Mouse (Mus musculus) cerebellum, adult 2 months (tissue): ENCODE data around the gene Hmx3. TPM values are rescaled to one million over a fixed set of nuclear protein-coding genes. Genes with fewer than 3 reads are reported as not detected.
A peak's percentile ranks its signal among the peaks of the same experiment; 100 is the strongest.

Experiments used
- DNase-seq, 2 experiments: peaks; one replicate each; pipeline ENCODE4 v3.0.0; 2021
- H3K27ac ChIP-seq: fragments of 200-500 bp; 2 replicates; pipeline ENCODE4 v1.5.1; 2012; ENCODE audit warnings: low read length, control low read depth, inconsistent platforms; ENCODE audit not compliant: insufficient read depth
- H3K27me3 ChIP-seq: fragments of 200-500 bp; 2 replicates; pipeline ENCODE4 v1.6.1; 2012; ENCODE audit warnings: inconsistent platforms, mild to moderate bottlenecking, low read length, moderate library complexity; ENCODE audit not compliant: control insufficient read depth, insufficient read depth
- H3K4me1 ChIP-seq: fragments of 200-500 bp; 2 replicates; pipeline ENCODE4 v1.6.1; 2011; ENCODE audit warnings: low read length; ENCODE audit not compliant: control insufficient read depth, insufficient read depth
- H3K4me3 ChIP-seq: fragments of 200-500 bp; replicated peaks from 2 replicates; pipeline ENCODE3; 2011; ENCODE audit warnings: mild to moderate bottlenecking, low read depth, low read length, control low read depth; ENCODE audit not compliant: insufficient read depth
- CTCF ChIP-seq: fragments of 200-500 bp; IDR thresholded peaks from 2 replicates; pipeline ENCODE4 v1.5.1; 2011; ENCODE audit warnings: low read depth, mild to moderate bottlenecking, control low read depth, low read length, moderate library complexity, borderline replicate concordance; ENCODE audit not compliant: insufficient read depth
- POLR2A ChIP-seq: fragments of 200-500 bp; IDR thresholded peaks from 2 replicates; pipeline ENCODE4 v1.6.1; 2011; ENCODE audit warnings: low read length, control low read depth, borderline replicate concordance; ENCODE audit not compliant: insufficient read depth
- WGBS: fragments of 180-500 bp; shearing (Covaris S2); methylation state at CpG from one replicate; pipeline ENCODE4 v1.1.7; 2018; 5-methylcytosine and 5-hydroxymethylcytosine counted together
- polyA plus RNA-seq: library from polyadenylated mRNA; depleted of rRNA; stranded (reverse); fragments of >200 nt; gene quantifications from 2 replicates; pipeline ENCODE4 v1.2.3, GENCODE M21; 2012

The Hmx3 gene
- polyA plus RNA-seq, 1 experiment: 0.43 TPM

DNA sequence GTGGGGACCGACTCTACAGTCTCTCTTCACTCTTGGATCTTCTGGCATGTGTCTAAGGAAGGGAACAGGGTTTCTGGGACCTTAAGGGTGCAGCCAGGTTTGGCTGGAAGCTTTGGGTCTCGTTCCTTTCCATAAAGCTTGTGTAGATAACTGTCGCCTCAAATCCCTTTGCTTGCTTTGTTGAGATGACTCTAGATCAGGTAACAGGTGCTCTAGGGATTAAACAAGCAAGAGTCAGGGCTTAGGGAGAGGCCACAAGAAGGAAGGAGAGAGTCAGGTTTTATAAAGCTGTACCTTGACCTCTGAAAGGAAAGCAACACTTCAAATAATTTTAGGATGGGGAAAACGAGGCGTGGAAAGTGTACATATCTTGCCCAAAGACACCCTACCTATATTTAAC is 10.1 kb downstream of the Hmx3 start:
- TF ChIP-seq CTCF (no peak), POLR2A (no peak)
- Histone ChIP-seq H3K4me1 (no peaks in the 10 kb centered on the region), H3K27me3 (peaks cover 22% of the 10 kb centered on the region; the same call in 1 of the 2 replicates), H3K27ac (no peak overlapping the region), H3K4me3 (no peak overlapping the region)
- no peak for DNase-seq
- WGBS: 3% methylated on average over 5 of the region's 5 CpGs

DNA sequence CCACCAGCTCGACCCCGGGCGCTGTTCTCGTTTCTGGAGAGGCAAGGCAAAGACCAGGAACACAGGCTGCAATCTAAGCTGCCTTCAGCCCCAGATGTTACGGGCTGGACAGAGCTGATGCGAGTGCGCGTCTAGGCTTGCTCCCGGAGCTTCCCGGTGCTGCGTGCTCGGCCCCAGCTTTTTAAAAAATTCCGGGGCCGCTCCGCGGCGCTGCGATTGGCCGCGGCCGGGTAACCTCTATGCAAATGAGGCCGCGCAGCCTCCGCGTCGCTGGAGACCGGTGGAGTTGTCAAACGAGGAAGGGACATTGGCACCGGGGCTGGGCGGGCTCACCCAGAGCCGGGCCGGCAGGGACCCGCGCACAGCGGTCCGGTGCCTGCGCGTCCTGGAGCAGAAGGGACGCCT is 11.1 kb downstream of the Hmx3 start:
- DNase-seq: peak in 1 of 2 experiments; percentile 33
- WGBS: under 1% methylated on average over 39 of the region's 39 CpGs
- Histone ChIP-seq H3K27me3 (peaks cover 19% of the 10 kb centered on the region; the same call in 1 of the 2 replicates), H3K4me1 (no peaks in the 10 kb centered on the region), H3K27ac (no peak overlapping the region), H3K4me3 (no peak overlapping the region)
- no peak for TF ChIP-seq POLR2A
- no peak for TF ChIP-seq CTCF

DNA sequence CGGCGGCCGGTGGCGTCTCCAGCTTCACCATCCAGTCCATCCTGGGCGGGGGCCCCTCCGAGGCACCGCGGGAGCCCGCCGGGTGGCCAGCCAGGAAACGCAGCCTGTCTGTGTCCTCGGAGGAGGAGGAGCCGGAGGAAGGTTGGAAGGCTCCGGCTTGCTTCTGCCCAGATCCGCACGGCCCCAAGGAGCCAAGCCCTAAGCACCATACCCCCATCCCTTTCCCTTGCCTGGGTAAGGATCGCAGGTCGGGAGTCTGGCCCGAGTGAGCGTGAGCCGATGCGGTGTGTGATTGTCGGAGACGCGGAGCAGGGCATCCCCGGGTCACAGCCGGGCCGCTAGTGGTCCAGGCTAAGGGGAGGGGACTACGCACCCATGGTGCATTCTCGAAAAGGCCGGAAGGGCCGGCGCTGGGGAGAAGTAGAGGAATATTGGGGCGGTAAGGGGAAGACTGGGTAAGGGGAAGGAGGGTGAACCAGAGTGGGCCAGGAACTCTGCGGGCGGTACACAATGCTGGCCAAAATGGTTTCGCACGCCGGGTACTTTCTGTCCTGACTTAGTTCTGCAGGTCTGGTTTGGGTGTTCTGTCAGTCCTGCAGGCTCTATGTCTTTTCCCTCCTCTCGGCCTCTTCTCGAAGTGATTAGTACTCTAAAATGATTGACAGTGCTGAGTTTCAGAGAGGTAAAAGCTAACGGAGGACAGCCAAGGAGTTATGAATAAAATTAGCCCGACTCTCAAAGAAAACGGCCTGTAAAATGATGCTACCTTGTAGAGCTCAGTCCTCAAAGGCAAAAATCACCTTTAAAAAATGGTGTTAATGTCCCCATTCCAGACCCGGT is 11.9 kb downstream of the Hmx3 start:
- no peak overlapping the region for H3K27ac ChIP-seq
- peaks cover 18% of the 10 kb centered on the region; the same call in 1 of the 2 replicates for H3K27me3 ChIP-seq
- DNase-seq: peak in 1 of 2 experiments; percentile 27
- H3K4me1 ChIP-seq: no peaks in the 10 kb centered on the region
- no peak for TF ChIP-seq POLR2A
- no peak for TF ChIP-seq CTCF
- WGBS: under 1% methylated on average over 45 of the region's 45 CpGs
- H3K4me3 ChIP-seq: no peak overlapping the region

DNA sequence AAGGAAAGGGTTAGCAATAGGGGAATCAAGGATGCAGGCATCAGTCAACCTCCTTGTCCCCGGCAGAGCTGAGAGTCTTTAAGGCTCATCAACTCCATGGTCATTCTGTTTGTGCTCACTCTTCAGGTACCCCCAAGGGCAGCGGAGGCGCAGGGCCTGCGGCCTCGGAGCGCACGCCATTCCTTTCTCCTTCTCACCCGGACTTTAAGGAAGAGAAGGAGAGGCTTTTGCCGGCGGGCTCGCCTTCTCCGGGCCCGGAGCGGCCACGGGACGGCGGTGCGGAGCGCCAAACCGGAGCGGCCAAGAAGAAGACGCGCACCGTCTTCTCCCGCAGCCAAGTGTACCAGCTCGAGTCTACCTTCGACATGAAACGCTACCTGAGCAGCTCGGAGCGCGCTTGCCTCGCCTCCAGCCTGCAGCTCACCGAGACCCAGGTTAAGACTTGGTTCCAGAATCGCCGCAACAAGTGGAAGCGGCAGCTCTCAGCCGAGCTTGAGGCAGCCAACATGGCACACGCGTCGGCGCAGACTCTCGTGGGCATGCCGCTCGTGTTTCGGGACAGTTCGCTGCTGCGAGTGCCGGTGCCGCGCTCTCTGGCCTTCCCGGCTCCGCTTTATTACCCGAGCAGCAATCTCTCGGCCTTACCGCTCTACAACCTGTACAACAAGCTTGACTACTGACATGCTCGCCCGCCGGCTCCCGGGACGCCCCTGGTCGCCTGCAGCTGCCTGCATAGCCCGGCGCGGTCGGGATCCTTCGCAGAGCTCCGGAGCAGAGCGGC is 12.8 kb downstream of the Hmx3 start:
- no peak for TF ChIP-seq POLR2A
- no peak for TF ChIP-seq CTCF
- no peak overlapping the region for H3K4me3 ChIP-seq
- peak; percentile 19 to 55 for DNase-seq
- no peaks in the 10 kb centered on the region for H3K4me1 ChIP-seq
- peaks cover 17% of the 10 kb centered on the region; the same call in 1 of the 2 replicates for H3K27me3 ChIP-seq
- WGBS: 2% methylated on average over 68 of the region's 68 CpGs
- H3K27ac ChIP-seq: no peak overlapping the region

DNA sequence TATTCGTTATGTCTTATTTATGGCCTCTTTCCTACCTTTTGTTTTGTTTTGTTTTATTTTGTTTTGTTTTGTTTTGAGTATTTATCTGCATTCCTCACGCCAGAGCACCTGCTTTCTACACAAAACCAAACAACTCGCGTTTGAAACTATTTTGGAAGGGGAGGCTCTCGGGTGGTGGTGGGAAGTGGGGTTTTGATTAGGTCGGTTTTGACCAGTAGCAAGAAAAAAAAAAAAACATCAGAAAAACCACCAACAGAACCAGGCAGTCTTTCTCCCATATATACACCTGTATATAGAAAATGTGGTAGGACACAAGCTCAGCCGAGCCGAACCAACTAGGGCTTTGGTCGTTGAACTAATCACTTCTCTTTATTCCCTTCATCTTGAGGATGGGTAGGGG is 13.4 kb downstream of the Hmx3 start:
- Histone ChIP-seq H3K27me3 (peaks cover 15% of the 10 kb centered on the region; the same call in 1 of the 2 replicates), H3K4me1 (no peaks in the 10 kb centered on the region; the same call in 1 of the 2 replicates), H3K4me3 (no peak overlapping the region), H3K27ac (no peak overlapping the region)
- 4% methylated on average over 9 of the region's 9 CpGs for WGBS
- TF ChIP-seq CTCF (no peak), POLR2A (no peak)
- DNase-seq: no peak

DNA sequence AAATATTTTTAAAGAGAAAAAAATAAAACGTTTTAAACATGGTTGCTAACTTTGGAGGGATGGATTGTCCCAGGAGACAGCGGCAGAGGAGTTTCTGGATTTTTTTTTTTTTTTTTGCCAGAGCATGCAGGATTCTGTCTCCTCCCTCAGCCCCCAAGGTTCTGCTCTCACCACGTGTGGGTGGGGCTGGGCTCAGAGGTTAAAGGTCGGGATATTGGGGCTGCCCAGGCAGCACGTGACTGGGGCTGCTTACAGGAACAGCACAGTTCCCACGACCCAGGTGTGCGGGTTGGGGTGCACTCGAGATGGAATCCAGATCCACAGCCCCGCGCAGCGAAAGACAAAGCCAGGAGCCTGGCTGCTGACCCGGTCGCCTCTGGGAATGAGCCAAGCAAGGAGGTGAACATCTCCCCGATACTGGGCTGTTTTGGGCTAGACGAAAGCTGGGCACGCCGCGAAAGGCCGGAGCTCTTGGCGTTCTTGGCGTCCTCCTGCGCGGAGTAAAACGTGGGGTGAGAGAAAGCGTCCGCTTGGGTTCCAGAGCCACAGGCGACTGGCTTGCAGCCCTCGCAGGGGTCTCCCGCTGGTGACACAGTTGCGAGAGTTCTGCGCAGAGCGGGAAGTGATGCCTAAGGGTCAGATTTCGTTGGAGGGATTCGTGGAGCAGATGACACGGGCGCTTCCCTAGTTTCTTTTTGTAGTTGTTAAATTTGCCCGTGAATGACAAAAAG is 14.0 kb downstream of the Hmx3 start:
- Histone ChIP-seq H3K27me3 (peaks cover 15% of the 10 kb centered on the region; the same call in 1 of the 2 replicates), H3K4me3 (no peak overlapping the region), H3K4me1 (no peaks in the 10 kb centered on the region; the same call in 1 of the 2 replicates), H3K27ac (no peak overlapping the region)
- WGBS: 4% methylated on average over 37 of the region's 37 CpGs
- TF ChIP-seq POLR2A (no peak), CTCF (no peak)
- peak in 1 of 2 experiments; percentile 46 for DNase-seq

DNA sequence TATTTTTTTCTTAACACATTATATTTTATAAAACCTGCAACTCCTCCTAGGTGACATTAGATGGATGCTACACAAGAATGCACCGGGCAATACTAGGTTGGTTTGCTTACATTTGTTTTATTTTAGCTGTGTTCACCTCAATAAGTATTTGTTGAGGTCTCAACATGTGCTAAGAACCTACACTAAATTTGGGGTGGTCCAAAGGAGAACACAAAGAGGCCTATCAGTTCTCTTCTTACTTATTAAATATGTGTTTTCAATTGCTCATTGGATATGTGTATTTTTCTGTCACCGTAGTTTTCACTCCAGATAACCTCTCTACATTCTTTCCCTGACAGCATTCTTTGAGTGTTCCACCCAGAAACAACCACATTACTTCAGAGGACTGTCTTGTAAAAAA is 15.1 kb downstream of the Hmx3 start:
- WGBS: 65% methylated on average over 2 of the region's 2 CpGs
- Histone ChIP-seq H3K4me3 (no peak overlapping the region), H3K27ac (no peak overlapping the region), H3K4me1 (no peaks in the 10 kb centered on the region; the same call in 1 of the 2 replicates), H3K27me3 (peaks cover 15% of the 10 kb centered on the region; the same call in 1 of the 2 replicates)
- DNase-seq: no peak
- TF ChIP-seq POLR2A (no peak), CTCF (no peak)
